Mouse (Mus musculus) midbrain, embryonic 14.5 days (tissue): ENCODE measurements around the gene Sowahd. TPM values are rescaled to one million over a fixed set of nuclear protein-coding genes. Genes with fewer than 3 reads are reported as not detected.

Experiments
- ATAC-seq: fragments of 200-750 bp; cut with Nextera tagmentation; 2 replicates; pipeline ENCODE4 v1.8.0; 2017; ENCODE audit warnings: moderate number of reproducible peaks, moderate library complexity; ENCODE audit not compliant: low FRiP score, low TSS enrichment
- DNase-seq: peaks from one replicate; pipeline ENCODE4 v3.0.0-alpha.2; 2015
- H3K27ac ChIP-seq: fragments of 300-500 bp; sonication (generic); replicated peaks from 2 replicates; pipeline ENCODE4 v1.5.1; 2014; ENCODE audit warnings: mild to moderate bottlenecking, low read depth, low read length, moderate library complexity
- H3K27me3 ChIP-seq: fragments of 300-500 bp; sonication (generic); 2 replicates; pipeline ENCODE4 v1.6.1; 2014; ENCODE audit warnings: low read length, control low read depth, mixed read lengths; ENCODE audit not compliant: control insufficient read depth, insufficient read depth
- H3K36me3 ChIP-seq: fragments of 300-500 bp; sonication (generic); 2 replicates; pipeline ENCODE4 v1.6.1; 2014; ENCODE audit warnings: low read length, control low read depth; ENCODE audit not compliant: control insufficient read depth, insufficient read depth
- H3K4me1 ChIP-seq: fragments of 300-500 bp; sonication (generic); 2 replicates; pipeline ENCODE4 v1.6.1; 2014; ENCODE audit warnings: mild to moderate bottlenecking, antibody characterized with exemption, low read length, control low read depth; ENCODE audit not compliant: control insufficient read depth, insufficient read depth
- H3K4me2 ChIP-seq: fragments of 300-500 bp; sonication (generic); 2 replicates; pipeline ENCODE4 v1.6.1; 2014; ENCODE audit warnings: mild to moderate bottlenecking, low read length, moderate library complexity
- H3K4me3 ChIP-seq: fragments of 300-500 bp; sonication (generic); replicated peaks from 2 replicates; pipeline ENCODE4 v1.5.1; 2014; ENCODE audit warnings: low read depth, low read length
- H3K9ac ChIP-seq: fragments of 300-500 bp; sonication (generic); replicated peaks from 2 replicates; pipeline ENCODE4 v1.6.1; 2014; ENCODE audit warnings: mild to moderate bottlenecking, low read length, moderate library complexity
- H3K9me3 ChIP-seq: fragments of 300-500 bp; sonication (generic); 2 replicates; pipeline ENCODE4 v1.6.1; 2016; ENCODE audit warnings: low read length, control low read depth, mixed read lengths; ENCODE audit not compliant: control insufficient read depth
- WGBS: fragments of 180-500 bp; shearing (Covaris S2); extraction: QIAGEN DNeasy Blood & Tissue Kit; methylation state at CpG from one replicate; pipeline ENCODE4 v1.1.7; 2014; 5-methylcytosine and 5-hydroxymethylcytosine counted together
- polyA plus RNA-seq: library from polyadenylated mRNA; unstranded; fragments of >200 nt; fragmentation: Nextera tagmentation; extraction: Ambion mirVana; gene quantifications from 2 replicates; pipeline ENCODE4 v1.2.1, GENCODE M21; 2014

Sowahd gene
- polyA plus RNA-seq, result not detected in 2 replicates

DNA sequence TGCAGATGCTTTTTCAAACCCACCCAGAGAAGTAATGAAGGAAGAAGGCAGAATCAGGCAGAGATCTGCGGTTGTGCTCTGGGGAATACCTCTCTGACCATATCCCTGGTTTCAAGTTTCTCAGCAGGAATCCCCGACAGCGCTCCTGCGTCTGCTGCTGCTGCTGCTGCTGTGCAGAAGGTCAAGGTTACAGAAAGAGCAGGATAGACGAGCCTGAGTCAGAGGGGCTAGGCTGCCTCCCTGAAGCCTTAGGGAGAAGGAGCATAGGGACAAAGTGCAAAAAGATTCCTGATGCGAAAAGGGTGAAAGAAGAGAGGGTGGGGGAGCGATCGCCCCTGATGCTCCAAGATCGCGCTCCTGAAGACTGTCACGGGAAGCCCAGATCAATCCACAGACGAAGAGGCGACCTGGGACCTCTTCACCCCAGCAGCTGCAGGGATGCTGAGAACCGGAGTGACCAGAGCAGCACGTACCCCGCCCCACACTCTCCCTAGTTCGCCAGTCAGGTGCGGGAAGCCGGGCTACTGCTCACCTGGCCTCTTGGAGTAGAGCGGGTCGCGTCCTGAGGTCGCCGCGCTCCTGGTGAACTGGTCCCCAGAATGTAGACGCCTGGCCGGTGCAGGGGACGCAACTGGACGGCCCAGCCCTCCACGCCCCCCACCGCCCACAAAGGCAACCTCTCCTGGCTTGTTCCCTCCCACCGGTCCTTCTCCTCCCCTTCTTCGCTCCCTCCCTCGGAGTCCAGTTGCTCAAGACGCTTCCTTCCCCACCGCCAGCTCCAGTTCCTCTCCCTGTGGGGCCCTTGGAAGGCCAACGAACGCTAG lies at the start of gene Sowahd:
Sowahd (plus strand) TSS at position 780 of the 824 bp plus-strand sequence.
- Histone ChIP-seq H3K27ac (no peak within 1 kb of the TSS), H3K27me3 (peaks cover 14% of the 10 kb centered on the region; the same call in 1 of the 2 replicates), H3K4me1 (0 out of 2 replicates have a peak, but pooled peaks cover 2% of the 10 kb centered on the region), H3K9ac (peak within 1 kb of the TSS; percentile 31; the same call in 1 of the 2 replicates), H3K36me3 (no peaks in the 10 kb centered on the region), H3K4me3 (peak within 1 kb of the TSS; percentile 35), H3K9me3 (no peaks in the 10 kb centered on the region; the same call in 1 of the 2 replicates), H3K4me2 (peak within 1 kb of the TSS; percentile 64)
- 22% methylated on average over 38 of the region's 38 CpGs for WGBS
- DNase-seq, result peak; percentile 8
- no peak for ATAC-seq

GRCm38 (mm10) chrX:37013870-37014269 lies 34.8 kb upstream of the Sowahd start:
- Histone ChIP-seq H3K9me3 (no peaks in the 10 kb centered on the region), H3K4me1 (no peaks in the 10 kb centered on the region), H3K36me3 (no peaks in the 10 kb centered on the region), H3K4me2 (no peak overlapping the region), H3K27ac (no peak overlapping the region), H3K4me3 (no peak overlapping the region), H3K27me3 (no peaks in the 10 kb centered on the region), H3K9ac (no peak overlapping the region)
- DNase-seq (no peak), ATAC-seq (no peak)
- WGBS, result 77% methylated on average over 5 of the region's 5 CpGs

DNA sequence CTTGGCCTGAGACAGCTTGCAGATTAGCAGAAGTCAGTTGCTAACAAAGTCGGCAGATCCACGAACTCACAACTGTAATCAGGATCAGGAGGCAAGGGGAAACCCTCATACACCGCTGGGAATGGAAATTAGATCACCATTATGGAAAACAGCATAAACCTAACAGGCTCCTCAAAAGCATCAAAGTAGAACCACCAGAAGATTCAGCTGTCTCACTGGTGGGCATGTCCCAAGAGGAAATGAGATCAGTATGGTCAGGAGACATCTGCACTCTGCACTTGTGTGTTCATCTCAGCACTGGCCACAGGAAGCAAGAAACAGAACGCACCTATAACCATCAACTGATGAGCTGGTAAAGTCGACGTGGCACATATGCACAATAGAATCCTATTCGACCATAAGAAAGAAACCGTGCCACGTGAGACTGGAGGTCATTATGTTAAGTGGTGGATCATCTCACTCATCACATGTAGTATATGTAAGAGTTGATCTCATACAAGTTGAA lies 30.4 kb upstream of the Sowahd start:
- H3K4me2 ChIP-seq, result no peak overlapping the region
- no peak overlapping the region for H3K4me3 ChIP-seq
- no peaks in the 10 kb centered on the region for H3K27me3 ChIP-seq
- no peaks in the 10 kb centered on the region for H3K36me3 ChIP-seq
- H3K9me3 ChIP-seq, result no peaks in the 10 kb centered on the region
- WGBS, result 89% methylated on average over 9 of the region's 9 CpGs
- ATAC-seq (no peak), DNase-seq (no peak)
- H3K9ac ChIP-seq, result no peak overlapping the region
- H3K4me1 ChIP-seq, result no peaks in the 10 kb centered on the region
- no peak overlapping the region for H3K27ac ChIP-seq

DNA sequence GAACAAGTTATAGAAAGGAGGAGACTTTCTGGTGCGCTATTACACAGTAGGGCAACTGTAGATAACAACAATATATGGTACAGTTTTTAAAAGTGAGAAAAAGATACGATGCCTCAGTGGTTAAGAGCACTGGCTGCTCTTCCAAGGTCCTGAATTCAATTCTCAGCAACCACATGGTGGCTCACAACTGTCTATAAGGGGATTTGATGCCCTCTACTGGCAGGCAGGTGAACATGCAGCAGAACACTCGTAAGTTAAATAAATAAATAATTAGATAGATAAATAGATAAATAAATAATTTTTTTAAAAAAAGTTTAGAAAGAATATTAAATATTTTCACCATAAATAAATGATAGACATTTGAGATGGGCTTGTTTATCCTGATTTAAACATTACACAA lies 29.6 kb upstream of the Sowahd start:
- H3K36me3 ChIP-seq, result no peaks in the 10 kb centered on the region
- no peak overlapping the region for H3K9ac ChIP-seq
- H3K27ac ChIP-seq, result no peak overlapping the region
- no peak overlapping the region for H3K4me3 ChIP-seq
- WGBS, result 57% methylated on average over 3 of the region's 3 CpGs
- no peak overlapping the region for H3K4me2 ChIP-seq
- DNase-seq (peak; percentile 3), ATAC-seq (no peak)
- no peaks in the 10 kb centered on the region for H3K27me3 ChIP-seq
- no peaks in the 10 kb centered on the region for H3K9me3 ChIP-seq
- no peaks in the 10 kb centered on the region for H3K4me1 ChIP-seq

DNA sequence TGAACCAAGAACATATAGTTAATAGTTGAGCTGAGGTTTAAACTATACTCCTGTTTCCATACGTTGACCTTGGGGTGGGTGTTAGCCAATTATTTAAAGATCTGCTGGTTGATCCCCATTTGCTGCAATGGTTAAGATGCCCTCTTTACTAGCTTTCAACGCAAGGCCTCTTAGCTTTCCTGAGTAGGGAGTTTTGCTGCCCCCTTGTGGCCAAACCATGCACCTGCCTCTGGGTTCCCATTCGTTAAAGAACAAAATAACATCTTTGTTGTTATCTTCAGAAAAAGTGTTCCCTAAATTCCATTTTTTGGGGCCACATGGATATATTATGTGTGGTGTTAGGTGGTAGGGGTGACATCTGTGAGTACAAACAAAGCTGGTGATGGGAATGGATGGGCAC lies 26.0 kb upstream of the Sowahd start:
- Histone ChIP-seq H3K4me3 (no peak overlapping the region), H3K9me3 (no peaks in the 10 kb centered on the region), H3K27ac (no peak overlapping the region), H3K36me3 (no peaks in the 10 kb centered on the region), H3K27me3 (no peaks in the 10 kb centered on the region), H3K4me2 (no peak overlapping the region), H3K4me1 (no peaks in the 10 kb centered on the region), H3K9ac (no peak overlapping the region)
- 25% methylated on average over 3 of the region's 3 CpGs for WGBS
- ATAC-seq (no peak), DNase-seq (peak; percentile 81)

DNA sequence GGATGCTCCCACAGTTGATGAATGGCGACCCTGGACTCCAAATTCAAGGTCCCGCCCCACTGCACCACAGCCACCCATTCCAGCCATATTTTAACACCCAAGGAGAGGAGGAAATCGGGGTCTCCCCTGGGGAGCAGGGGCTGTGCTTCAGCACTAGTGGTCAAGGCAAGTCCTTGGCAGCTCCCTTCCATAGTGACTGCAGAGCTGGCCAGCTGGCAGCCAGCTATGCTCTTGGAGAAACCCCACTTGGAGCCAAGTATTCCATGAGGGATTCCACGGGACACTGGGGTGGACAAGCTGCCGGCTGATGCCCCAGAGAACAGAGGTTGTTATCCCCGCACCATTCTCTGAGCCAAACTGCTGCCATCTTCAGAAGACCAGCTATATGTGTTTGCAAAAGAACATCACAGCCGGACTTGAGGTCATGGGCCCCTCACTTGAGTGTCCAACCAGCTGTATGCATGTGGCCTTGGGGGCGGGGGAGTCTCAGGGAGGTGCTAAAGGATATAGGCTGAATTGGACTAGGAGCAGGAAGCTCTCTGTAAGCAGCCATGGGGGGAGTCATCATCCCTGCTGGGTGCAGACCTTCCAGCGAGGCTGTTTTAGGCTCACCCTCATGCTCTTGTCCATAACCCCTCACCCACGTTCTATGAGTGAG lies 24.9 kb upstream of the Sowahd start:
- Histone ChIP-seq H3K4me1 (no peaks in the 10 kb centered on the region), H3K9me3 (no peaks in the 10 kb centered on the region), H3K27me3 (no peaks in the 10 kb centered on the region), H3K36me3 (no peaks in the 10 kb centered on the region), H3K4me2 (no peak overlapping the region), H3K9ac (no peak overlapping the region), H3K27ac (no peak overlapping the region), H3K4me3 (no peak overlapping the region)
- DNase-seq (no peak), ATAC-seq (no peak)
- WGBS, result 79% methylated on average over 10 of the region's 10 CpGs

DNA sequence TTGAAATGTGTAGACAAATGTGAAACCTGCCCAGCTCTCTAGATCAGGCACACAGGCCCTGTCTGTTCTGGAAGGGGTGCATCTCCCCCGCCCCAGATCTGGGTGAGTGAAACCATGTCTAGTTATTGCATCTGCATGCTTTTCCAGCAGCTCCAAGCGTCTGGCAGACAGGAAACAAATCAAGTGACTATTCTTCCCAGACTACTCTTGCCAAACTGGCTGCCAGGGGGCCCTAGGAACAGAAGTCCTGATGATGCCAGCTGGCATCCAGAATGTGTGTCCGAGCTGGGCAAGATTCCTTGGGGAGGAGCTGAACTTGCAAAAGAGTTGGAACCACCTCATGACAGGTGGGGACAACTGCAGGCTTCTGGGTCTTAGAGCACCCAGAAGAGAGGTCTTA lies 20.3 kb upstream of the Sowahd start:
- DNase-seq, result peak; percentile 13
- Histone ChIP-seq H3K4me3 (no peak overlapping the region), H3K27me3 (no peaks in the 10 kb centered on the region), H3K4me1 (no peaks in the 10 kb centered on the region), H3K9ac (no peak overlapping the region), H3K9me3 (no peaks in the 10 kb centered on the region), H3K27ac (no peak overlapping the region), H3K4me2 (no peak overlapping the region), H3K36me3 (no peaks in the 10 kb centered on the region)
- whole genome bisulfite sequencing, result 62% methylated on average over 3 of the region's 3 CpGs
- no peak for ATAC-seq

- Histone ChIP-seq H3K9me3 (no peaks in the 10 kb centered on the region; the same call in 1 of the 2 replicates), H3K27ac (no peak overlapping the region), H3K4me3 (no peak overlapping the region), H3K36me3 (no peaks in the 10 kb centered on the region), H3K4me2 (no peak overlapping the region), H3K4me1 (no peaks in the 10 kb centered on the region), H3K27me3 (peaks cover 4% of the 10 kb centered on the region; the same call in 1 of the 2 replicates), H3K9ac (no peak overlapping the region)
- 23% methylated on average over 9 of the region's 9 CpGs for WGBS
- ATAC-seq (no peak), DNase-seq (peak; percentile 76)
Observed at GRCm38 (mm10) chrX:37042726-37043125, 5.9 kb upstream of the Sowahd start.
